Mouse (Mus musculus) v-Abl transformed pro-B cells (cell line): ENCODE results near the gene Tmie.

ENCODE experiments used
- in situ Hi-C, 2 experiments: fragments of 400-800 bp; cut with MboI; formaldehyde crosslinking; loops; one replicate each; pipeline ENCODE4 v1.15.1; 2025; ENCODE audit not compliant: unreplicated experiment in 2 of 2

Tmie gene

GRCm38 (mm10) chr9:110879998-110880561 lies at the start of gene Tmie:
Tmie (minus strand) TSS chr9:110880113.
- in situ Hi-C loops = loop anchor here (5.0 to 10.0 kb wide), 3 partner anchors 165 to 468 kb away; no protein-coding TSS in a partner anchor

DNA sequence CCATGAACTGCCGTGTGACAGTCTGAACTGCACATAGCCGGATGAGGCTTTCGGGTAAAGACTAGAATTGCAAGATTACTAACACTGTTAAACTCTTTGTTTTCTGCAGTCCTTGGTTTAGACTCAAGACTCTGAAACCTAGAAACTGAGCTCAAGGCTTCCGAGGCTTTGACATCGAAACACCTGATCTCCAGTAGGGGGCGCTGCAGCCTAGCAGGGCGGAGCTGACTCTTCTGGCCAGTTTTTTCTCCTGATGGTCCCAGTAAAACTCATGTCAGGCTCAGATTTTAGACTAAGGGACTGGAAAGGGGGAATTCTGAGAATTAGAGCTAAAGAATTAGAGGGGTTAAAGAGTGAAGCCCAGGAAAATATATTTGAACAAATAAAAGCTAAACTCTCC lies 42.8 kb upstream of the Tmie start:
- in situ Hi-C loops = loop anchor here in 1 of 2 experiments (10.0 kb wide), 1 partner anchor 152 kb away; no protein-coding TSS in a partner anchor

DNA sequence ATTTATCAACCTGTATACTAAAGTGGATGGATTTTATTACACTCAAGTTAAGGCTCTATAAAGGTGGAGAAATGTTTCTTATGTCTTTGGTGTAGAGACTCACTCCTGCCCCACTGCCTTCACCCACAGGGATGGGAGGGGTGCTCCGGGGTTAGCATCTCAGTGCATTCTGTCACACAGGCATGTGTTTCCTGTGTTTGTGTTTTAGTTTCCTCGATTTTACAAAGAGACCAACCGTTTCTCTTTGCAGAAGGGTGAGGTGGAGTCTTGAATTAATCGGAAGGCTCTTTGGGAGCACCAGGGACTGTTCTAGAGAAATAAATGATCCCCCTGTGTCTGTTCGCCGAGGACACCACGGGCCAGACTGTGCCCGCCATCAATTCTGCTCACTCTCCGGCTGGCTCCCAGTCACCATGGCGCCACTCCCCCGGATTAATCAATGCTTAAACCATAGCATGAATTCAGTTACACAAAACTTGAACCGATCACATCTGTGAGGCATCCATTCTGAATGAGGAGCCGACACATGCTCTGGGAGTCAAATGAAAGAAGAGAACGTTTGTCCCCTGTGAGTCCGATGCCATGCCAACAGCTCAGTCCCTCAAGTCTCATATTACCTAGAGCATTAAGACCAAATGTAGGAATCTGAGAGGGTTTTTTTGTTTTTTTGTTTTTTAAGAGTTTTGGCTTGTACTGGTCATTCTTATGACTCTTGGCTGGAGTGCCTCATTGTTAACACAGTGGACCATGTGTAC lies 40.9 kb upstream of the Tmie start:
- in situ Hi-C loops = loop anchor here in 1 of 2 experiments (10.0 kb wide), 1 partner anchor 154 kb away; no protein-coding TSS in a partner anchor

DNA sequence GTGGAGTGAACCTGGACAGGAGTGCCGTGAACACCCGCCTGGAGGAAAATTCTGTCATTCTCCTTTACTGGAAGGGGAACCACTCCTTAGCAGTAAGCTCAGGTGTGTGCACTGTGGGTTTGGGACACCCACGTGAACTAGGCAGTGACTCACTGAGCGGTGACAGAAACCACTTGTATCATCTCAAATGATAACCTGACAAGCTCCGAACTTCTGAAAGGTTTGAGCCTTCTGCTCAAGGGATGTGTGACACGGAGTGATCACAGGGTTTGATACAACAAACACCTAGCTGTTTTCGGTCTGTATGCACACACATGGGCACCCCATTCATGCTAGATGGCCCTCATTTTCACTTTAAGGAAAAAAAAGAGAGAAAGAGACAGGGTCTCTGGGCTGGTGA lies 36.9 kb upstream of the Tmie start, which contains the start of gene Fam240a:
Gene Fam240a (minus strand): TSS at position 76 of the 400 bp plus-strand sequence.
- in situ Hi-C loops = no loop called here

DNA sequence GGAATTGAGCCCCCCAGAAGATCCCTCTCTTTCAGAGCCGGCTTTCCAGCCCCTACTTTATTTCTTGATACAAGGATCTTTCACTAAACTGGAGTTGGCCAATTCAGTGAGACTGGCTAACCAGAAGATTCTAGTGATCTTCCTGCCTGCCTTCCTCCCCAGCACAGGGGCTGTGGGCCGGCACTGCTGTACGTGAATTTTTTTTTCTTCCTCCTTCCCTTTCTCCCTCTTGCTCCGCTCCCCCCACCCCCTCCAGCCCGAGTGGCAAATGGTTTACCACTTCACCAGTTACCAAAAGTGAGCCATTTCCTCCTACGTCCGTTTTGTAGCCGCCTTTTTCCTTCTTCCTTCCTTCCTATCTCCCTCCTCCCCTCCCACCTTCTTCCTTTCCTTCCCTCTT lies 35.6 kb upstream of the Tmie start:
- in situ Hi-C loops = no loop called here

DNA sequence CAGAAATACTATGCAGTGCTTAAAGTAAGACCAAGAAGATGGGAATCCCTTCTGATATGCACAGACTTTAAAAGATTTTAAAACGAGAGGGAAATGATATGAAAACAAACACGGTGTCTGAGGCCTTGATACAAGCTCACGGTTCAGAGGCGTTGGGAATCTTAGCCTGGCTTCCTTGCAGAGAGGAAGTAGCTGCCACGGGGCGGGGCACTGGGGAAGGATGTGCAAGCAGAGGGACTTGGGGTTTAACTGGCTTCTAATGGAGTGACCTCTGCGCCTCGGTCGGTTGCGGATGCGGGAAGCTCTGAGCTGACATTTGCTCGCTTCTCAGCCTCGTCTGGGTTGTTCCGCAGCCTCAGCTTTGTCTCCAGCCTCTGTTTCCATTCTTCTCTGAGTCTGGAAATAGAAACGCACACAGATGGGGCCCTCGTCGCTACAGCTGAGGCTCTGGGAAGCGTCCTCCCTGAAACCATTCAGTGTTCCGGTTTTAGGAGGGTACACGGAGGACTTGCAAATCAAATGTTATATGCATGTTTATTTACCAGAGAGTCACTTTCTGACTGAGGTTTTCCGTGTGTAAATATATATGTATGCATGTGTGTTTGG lies 34.8 kb upstream of the Tmie start:
- in situ Hi-C loops = no loop called here

DNA sequence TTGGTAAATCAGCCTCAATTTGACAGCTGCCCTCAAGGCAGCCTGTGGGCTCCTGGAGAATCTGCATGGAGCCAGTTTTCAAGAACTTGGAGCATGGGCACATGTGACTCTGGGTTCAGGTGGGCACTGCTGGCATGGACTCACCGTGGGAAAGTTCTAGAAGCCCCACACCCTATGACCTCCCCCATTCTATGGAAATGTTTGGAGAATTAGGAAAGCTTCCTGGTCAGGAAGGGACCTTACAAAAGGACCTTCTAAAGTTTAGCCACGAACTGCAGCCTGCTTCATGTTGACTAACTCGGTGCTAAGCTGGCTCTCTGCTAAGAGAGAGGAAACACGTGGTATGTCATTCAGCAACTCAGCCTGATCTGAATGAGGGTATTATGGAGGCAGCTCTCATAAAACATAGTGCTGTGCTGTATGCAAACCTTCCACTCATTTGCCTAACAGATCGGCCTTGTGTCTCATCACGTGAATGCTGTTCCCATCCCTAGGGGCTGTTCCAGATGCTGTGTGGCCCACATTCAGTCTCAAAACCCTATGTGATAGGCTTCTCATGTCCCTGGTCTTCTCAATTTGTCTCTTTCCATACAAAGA lies 29.6 kb upstream of the Tmie start:
- in situ Hi-C loops = no loop called here

- in situ Hi-C loops = no loop called here
Observed at GRCm38 (mm10) chr9:110908631-110909016, 28.7 kb upstream of the Tmie start.

GRCm38 (mm10) chr9:110907838-110908630 lies 28.1 kb upstream of the Tmie start:
- in situ Hi-C loops = no loop called here

DNA sequence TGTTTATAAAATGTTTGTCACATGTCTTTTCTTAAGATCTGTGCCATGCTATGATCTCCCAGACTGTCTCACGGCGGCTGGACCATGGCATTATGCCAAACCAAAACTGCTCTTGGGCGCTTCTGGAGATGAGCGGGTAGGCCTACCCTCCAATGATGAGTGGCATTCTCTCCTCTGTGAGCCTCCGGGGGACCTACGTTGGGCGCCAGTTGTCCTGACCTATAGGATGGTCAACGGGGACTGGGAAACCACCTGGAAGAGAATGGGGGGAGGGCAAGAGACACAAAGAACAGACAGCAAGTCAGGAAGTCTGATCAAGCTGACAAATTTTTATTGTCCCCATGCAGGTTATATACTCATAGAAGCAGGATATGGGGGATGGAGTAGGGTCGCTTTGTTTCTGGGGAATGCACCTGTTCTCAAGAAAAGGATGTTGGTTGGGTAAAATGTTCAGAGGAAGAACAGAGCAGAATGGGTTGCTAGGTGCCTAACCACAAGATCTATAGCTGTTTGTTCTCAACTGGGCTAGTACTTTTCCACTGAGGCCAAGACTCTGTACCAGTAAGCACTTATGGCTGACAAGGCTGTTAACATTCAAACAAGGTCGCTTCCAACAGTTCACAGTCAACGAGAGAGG lies 27.4 kb upstream of the Tmie start:
- in situ Hi-C loops = no loop called here

- in situ Hi-C loops = no loop called here
Observed at GRCm38 (mm10) chr9:110902271-110902670, 22.4 kb upstream of the Tmie start.

DNA sequence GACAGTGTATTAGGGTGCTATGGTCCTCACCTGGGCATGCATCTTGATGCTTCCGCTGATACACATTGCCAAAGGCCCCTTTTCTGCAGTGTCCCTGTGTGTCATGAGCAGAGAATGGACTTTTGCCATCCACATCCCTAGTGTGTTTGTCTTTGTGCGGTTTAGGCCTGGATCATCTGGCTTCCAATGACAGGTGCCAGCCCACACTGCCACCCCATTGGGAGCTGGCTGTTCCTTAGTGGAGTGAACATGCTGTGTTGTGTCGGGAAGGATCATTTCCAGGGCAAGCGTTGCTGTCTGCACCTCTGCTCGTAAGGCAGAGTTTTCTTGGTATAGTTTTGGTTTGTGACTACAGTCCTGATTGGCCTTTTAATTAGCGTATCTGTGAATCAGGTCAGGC lies 21.3 kb upstream of the Tmie start:
- in situ Hi-C loops = no loop called here

- in situ Hi-C loops = no loop called here
Observed at GRCm38 (mm10) chr9:110899451-110900008, 19.6 kb upstream of the Tmie start.

GRCm38 (mm10) chr9:110896595-110896994 lies 16.7 kb upstream of the Tmie start:
- in situ Hi-C loops = no loop called here

- in situ Hi-C loops = no loop called here
Observed at GRCm38 (mm10) chr9:110895994-110896393, 16.1 kb upstream of the Tmie start.

DNA sequence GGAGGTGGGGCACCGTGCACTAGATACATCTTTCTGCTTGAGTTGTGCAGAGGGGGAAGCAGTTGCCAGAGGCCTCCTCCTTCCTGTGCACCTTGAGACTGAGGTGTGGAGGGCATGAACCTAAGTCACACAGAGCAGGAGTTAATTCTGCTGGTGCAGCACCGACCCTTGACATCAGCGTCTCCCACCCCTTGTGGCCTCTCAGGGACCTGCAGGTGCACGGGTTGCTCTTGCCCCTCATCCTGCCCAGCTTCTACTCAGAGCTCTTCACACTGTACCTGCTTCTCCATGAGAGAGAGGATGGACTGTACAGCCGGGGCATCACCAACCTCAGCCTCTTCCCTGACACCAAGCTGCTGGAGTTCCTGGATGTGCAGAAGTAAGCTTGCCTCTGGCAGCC lies 15.6 kb upstream of the Tmie start:
- in situ Hi-C loops = no loop called here

- in situ Hi-C loops = no loop called here
Observed at GRCm38 (mm10) chr9:110893429-110893828, 13.5 kb upstream of the Tmie start.

- in situ Hi-C loops = no loop called here
Observed at GRCm38 (mm10) chr9:110892552-110892951, 12.6 kb upstream of the Tmie start.

GRCm38 (mm10) chr9:110891077-110891828 lies 11.3 kb upstream of the Tmie start:
- in situ Hi-C loops = no loop called here
